Mouse (Mus musculus): ENCODE data around the gene Tmem151b. TPM values are rescaled to one million over a fixed set of nuclear protein-coding genes. Genes with fewer than 3 reads are reported as not detected.
A peak's percentile ranks its signal among the peaks of the same experiment; 100 is the strongest.

Tmem151b gene
- polyA plus RNA-seq, 1 experiment = not detected

DNA sequence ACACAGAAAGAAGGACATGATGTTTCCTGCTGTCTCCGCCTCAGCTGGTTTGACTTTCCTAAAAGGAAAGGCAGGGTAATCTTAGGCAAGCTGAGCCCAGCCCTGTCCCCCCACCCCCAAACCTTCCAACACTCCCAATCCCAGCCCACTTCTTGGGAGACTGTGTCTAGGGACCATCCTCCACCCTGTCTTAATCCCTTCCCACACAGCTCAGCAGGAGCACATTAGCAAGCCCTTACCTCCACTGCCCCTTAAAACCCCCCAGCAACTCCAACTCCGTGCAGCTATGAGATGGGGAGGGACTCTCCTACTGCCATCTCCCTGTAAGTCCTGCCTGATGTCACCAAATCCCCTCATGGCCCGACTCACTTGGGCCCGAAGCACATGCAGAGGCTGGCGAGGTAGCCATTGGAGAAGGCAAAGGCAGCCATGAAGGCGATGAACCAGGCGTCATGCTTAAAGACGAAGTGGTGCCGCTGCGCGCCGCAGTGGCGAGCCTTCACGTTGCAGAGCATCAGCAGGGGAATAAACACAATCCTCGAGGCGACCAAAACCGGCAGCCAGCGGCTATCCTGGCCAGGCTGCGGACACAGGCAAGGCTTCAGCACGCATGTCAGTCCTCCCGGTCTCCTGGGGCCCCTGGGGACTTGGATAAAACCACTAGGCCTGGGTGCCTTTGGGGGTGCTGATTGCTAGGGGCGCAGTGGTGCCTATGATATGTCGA, 36.4 kb upstream of the Tmem151b start:
- Histone ChIP-seq H3K4me1 (ENCODE audit: control insufficient read depth, insufficient read depth, low read length) (peaks cover 24% of the 10 kb centered on the region), H3K27ac (ENCODE audit: insufficient read depth, low read depth, low read length) (peak overlapping the region; percentile 31; the same call in 1 of the 2 replicates), H3K4me3 (ENCODE audit: insufficient read depth, low read depth, low read length) (no peak overlapping the region)
- WGBS = 68% methylated on average over 23 of the region's 23 CpGs
- TF ChIP-seq CTCF (IDR thresholded peaks at IDR 0.05; ENCODE audit: insufficient read depth, low read depth, low read length) = no peak

DNA sequence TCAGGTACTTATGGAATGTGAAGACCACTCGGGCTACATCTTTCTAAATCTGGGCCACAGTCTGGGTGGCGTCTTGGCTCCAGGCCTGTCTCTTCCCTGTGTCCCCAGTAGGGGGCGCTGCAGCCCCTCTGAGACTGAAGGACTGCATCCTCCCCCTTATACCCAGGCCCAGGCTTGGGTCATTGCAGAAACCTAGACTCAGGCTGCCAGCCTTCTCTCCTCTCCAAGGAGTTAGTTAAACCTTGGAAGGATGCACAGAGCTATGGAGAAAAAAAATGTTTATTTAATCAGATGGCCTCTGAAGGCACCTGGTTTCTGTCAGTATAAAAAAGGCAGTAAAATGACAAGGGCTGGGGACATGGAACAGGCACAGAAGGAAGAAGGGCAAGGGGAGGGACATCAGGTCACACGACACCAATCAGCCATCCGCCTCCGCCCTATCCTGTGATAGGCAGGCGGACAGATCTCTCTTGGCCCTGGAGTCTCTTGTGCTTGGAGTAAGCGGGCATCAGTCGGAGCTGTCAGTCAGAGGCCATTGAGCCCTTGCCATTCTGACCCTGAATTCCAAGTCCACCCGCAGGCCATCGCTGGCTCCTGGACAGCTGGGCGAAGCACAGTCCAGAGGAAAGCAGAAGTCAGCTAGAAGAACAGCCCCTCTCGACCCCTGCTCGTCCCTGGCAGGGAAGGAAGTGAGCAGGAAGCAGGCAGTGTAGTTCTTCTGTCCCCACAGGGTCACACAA, 35.6 kb upstream of the Tmem151b start:
- WGBS = 37% methylated on average over 14 of the region's 14 CpGs
- Histone ChIP-seq H3K27ac (ENCODE audit: insufficient read depth, low read depth, low read length) (peak overlapping the region; percentile 43), H3K4me3 (ENCODE audit: insufficient read depth, low read depth, low read length) (no peak overlapping the region), H3K4me1 (ENCODE audit: control insufficient read depth, insufficient read depth, low read length) (peaks cover 24% of the 10 kb centered on the region)
- TF ChIP-seq POLR2A (IDR thresholded peaks at IDR 0.05; ENCODE audit: insufficient read depth, low read depth, low read length) (0 out of 2 replicates have a peak, but pooled peaks have one; percentile 17), CTCF (IDR thresholded peaks at IDR 0.05; ENCODE audit: insufficient read depth, low read depth, low read length) (peak; percentile 89)

DNA sequence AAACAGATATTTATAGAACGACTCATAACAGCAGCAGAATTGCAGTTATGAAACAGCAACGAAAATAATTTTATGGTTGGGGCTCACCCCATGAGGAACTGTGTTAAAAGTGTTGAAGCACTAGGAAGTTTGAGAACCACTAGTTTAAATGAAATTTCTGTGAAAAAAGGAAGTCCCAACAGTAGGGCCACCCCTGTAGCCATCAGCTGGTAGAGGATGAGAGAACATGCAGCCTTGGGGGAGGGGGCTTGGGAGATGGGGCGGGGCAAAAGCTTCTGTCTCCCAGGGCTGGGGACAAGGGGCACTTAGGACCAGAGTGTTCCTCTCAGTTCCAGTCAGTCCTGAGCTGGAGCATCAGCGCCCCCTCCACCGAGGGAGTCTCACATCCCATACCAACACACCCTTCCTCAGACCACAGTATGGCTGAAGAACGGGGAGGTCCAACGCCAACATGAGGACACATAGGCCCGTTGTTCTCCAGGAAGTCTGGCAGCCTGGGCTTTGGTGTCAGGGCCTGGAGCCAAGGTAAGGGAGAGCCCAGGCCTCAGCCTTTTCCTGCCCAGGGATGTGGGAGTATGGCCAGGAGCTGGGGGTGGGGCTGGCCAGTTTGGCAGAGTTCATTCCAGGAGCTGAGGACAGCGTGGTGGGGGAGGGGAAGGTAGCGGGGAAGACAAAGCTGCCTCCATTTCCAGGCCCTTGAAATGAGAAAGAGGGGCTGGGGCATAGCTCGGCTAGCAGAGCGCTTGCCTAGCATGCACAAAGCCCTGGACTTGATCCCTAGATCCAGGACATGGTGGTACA, 34.8 kb upstream of the Tmem151b start:
- Histone ChIP-seq H3K4me3 (ENCODE audit: insufficient read depth, low read depth, low read length) (no peak overlapping the region), H3K27ac (ENCODE audit: insufficient read depth, low read depth, low read length) (peak overlapping the region; percentile 43), H3K4me1 (ENCODE audit: control insufficient read depth, insufficient read depth, low read length) (peaks cover 24% of the 10 kb centered on the region)
- no peak for TF ChIP-seq CTCF (IDR thresholded peaks at IDR 0.05; ENCODE audit: insufficient read depth, low read depth, low read length)
- no peak for TF ChIP-seq POLR2A (IDR thresholded peaks at IDR 0.05; ENCODE audit: insufficient read depth, low read depth, low read length)
- WGBS = 36% methylated on average over 12 of the region's 12 CpGs

DNA sequence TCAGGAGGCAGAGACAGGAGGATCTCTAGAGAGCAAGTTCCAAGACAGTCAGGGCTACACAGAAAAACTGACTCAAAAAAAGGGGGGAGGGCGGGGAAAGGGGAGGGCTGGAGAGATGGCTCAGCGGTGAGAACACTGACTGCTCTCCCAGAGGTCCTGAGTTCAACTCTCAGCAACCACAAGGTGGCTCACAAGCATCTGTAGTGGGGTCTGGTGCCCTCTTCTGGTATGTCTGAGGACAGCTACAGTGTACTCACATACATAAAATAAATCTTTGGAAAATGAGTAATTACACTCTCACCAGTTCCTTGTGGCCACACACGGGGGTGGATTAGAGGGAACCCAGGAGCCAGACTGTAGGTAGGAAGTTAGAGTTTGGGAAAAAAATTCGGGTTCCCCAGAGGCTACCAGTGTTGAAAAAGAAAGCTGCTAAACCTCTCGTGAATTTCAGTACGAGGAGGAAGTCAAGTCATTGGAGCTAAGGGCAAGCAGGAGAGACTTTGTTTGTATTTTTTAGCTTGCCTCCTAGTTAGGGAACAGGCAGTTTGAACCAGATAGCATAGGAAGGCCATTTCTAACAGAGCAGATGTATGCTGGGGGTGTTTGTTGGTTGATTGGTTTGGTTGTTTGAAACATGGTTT, 33.4 kb upstream of the Tmem151b start:
- TF ChIP-seq POLR2A (IDR thresholded peaks at IDR 0.05; ENCODE audit: insufficient read depth, low read depth, low read length) = no peak
- no peak for TF ChIP-seq CTCF (IDR thresholded peaks at IDR 0.05; ENCODE audit: insufficient read depth, low read depth, low read length)
- 62% methylated on average over 6 of the region's 6 CpGs for WGBS

DNA sequence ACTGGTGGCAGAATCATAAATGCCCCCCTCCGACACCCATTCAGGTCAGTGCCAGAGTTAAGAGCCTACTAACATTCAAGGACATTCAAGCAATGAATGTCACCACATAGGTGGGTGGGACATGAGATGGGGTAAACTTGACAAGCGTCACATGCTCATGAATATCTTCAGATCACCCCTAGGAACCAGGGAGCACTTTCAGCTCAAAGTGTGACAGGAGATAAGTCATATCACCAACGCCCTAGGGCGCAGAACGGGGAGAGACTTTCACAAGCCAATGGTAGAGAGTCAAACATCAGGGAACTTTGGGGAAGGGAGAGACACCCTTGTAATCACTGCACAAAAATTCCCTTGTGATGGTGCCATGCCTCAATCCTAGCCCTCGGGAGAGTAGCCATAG, 32.7 kb upstream of the Tmem151b start:
- Histone ChIP-seq H3K4me3 (ENCODE audit: insufficient read depth, low read depth, low read length) (no peak overlapping the region), H3K27ac (ENCODE audit: insufficient read depth, low read depth, low read length) (no peak overlapping the region), H3K4me1 (ENCODE audit: control insufficient read depth, insufficient read depth, low read length) (peaks cover 24% of the 10 kb centered on the region)
- TF ChIP-seq CTCF (IDR thresholded peaks at IDR 0.05; ENCODE audit: insufficient read depth, low read depth, low read length) = no peak
- WGBS = 95% methylated on average over 6 of the region's 6 CpGs

More for the DNA sequence above, 33.4 kb upstream of the Tmem151b start:
- no peak overlapping the region for H3K4me3 ChIP-seq (ENCODE audit: insufficient read depth, low read depth, low read length)
- H3K27ac ChIP-seq (ENCODE audit: insufficient read depth, low read depth, low read length) = no peak overlapping the region
- peaks cover 24% of the 10 kb centered on the region for H3K4me1 ChIP-seq (ENCODE audit: control insufficient read depth, insufficient read depth, low read length)

DNA sequence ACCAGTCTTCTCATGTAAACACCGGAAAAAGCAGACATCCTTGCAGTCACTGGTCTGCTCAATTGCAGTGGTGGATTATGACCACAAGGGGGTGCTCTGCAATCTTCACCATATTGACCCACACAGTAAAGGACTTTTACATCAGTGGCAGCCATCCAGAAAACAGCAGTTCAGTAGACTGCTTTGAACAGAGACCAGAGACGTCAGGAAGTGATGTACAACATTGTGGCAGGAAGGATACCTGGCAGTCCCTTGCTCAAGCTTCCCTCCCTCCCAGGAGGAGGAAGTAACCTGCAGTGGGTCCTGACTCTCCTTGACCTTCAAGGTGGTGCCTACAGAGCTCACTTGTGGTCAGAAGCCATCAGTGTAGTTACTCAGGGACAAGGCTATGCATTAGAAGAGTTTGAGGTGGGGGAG, 32.1 kb upstream of the Tmem151b start:
- WGBS = 10% methylated on average over 2 of the region's 2 CpGs
- H3K4me1 ChIP-seq (ENCODE audit: control insufficient read depth, insufficient read depth, low read length) = peaks cover 24% of the 10 kb centered on the region
- TF ChIP-seq CTCF (IDR thresholded peaks at IDR 0.05; ENCODE audit: insufficient read depth, low read depth, low read length) (peak; percentile 32; the same call in 1 of the 2 replicates), POLR2A (IDR thresholded peaks at IDR 0.05; ENCODE audit: insufficient read depth, low read depth, low read length) (no peak)
- H3K4me3 ChIP-seq (ENCODE audit: insufficient read depth, low read depth, low read length) = no peak overlapping the region
- H3K27ac ChIP-seq (ENCODE audit: insufficient read depth, low read depth, low read length) = no peak overlapping the region

DNA sequence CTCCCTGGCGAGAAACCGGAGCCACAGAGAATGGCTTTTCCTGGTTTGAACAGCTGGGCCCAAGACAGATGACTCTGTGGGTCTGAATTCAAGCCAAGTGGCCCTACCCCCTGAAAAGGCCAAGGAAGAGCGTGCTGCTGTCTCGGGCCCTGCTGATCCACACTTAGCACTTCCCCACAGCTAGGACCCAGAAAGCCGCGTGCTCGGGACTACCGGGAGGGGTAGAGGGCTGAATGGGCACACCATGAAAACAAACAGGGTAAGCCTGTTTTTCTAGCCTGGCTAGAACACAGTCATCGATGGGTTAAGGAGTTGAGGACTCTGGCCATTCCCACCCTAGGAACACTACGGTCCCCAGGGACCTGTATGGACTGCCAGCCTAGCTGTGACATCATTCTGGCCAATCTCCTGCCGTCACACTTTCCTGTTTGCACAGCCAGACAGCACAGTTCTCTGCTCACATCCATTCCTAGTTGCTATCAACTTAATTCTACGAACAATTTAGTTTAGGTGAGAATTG, 31.5 kb upstream of the Tmem151b start:
- H3K4me1 ChIP-seq (ENCODE audit: control insufficient read depth, insufficient read depth, low read length) = peaks cover 22% of the 10 kb centered on the region
- TF ChIP-seq POLR2A (IDR thresholded peaks at IDR 0.05; ENCODE audit: insufficient read depth, low read depth, low read length) (no peak), CTCF (IDR thresholded peaks at IDR 0.05; ENCODE audit: insufficient read depth, low read depth, low read length) (no peak)
- no peak overlapping the region for H3K4me3 ChIP-seq (ENCODE audit: insufficient read depth, low read depth, low read length)
- H3K27ac ChIP-seq (ENCODE audit: insufficient read depth, low read depth, low read length) = no peak overlapping the region
- WGBS = 33% methylated on average over 12 of the region's 12 CpGs

DNA sequence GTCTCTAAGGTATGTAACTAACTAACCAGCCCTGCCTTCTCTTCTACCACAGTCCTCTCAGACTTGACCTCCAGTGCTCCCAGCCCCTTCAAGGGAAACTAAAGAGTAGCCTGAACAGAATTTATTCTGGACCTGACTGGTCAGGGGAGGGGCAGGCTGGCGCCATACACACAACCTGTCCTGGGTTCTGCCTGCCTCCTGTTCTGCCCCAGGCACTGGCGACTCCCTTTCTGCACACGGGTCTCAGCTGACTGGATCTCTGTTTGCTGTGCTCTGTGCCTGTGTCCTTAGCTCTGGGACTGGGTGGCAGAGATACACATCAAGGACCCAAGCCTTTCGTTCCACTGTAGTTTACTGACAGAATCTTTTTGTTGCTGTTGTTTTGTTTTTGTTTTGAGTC, 30.1 kb upstream of the Tmem151b start:
- Histone ChIP-seq H3K4me3 (ENCODE audit: insufficient read depth, low read depth, low read length) (no peak overlapping the region), H3K27ac (ENCODE audit: insufficient read depth, low read depth, low read length) (no peak overlapping the region), H3K4me1 (ENCODE audit: control insufficient read depth, insufficient read depth, low read length) (peaks cover 12% of the 10 kb centered on the region)
- WGBS = 83% methylated on average over 4 of the region's 4 CpGs
- TF ChIP-seq CTCF (IDR thresholded peaks at IDR 0.05; ENCODE audit: insufficient read depth, low read depth, low read length) (no peak), POLR2A (IDR thresholded peaks at IDR 0.05; ENCODE audit: insufficient read depth, low read depth, low read length) (no peak)
